Mouse (Mus musculus) stomach, embryonic 14.5 days (tissue): ENCODE measurements at regions not wholly inside any gene's neighbourhood (a gene's known extent, or its start where the extent isn't known, plus 50 kb on each side); places are given as distances from the start of the nearest gene placed in this dataset.

Experiments used
- ATAC-seq: fragments of 200-750 bp; cut with Nextera tagmentation; 2 replicates; pipeline ENCODE4 v1.8.0; 2017; ENCODE audit warnings: low read depth, moderate TSS enrichment; ENCODE audit not compliant: insufficient number of reproducible peaks, insufficient read depth, low FRiP score
- H3K27ac ChIP-seq: fragments of 300-500 bp; sonication (generic); 2 replicates; pipeline ENCODE4 v1.5.1; 2014; ENCODE audit warnings: mild to moderate bottlenecking, low read length, moderate library complexity, mixed read lengths
- H3K27me3 ChIP-seq: fragments of 300-500 bp; sonication (generic); 2 replicates; pipeline ENCODE4 v1.6.1; 2014; ENCODE audit warnings: low read length, control low read depth, mixed read lengths; ENCODE audit not compliant: control insufficient read depth, insufficient read depth
- H3K36me3 ChIP-seq: fragments of 300-500 bp; sonication (generic); 2 replicates; pipeline ENCODE4 v1.6.1; 2014; ENCODE audit warnings: mild to moderate bottlenecking, control low read depth, low read length, moderate library complexity, mixed read lengths; ENCODE audit not compliant: control insufficient read depth, insufficient read depth
- H3K4me1 ChIP-seq: fragments of 300-500 bp; sonication (generic); 2 replicates; pipeline ENCODE4 v1.6.1; 2014; ENCODE audit warnings: low read length, control low read depth, mixed read lengths; ENCODE audit not compliant: control insufficient read depth, insufficient read depth
- H3K4me2 ChIP-seq: fragments of 300-500 bp; sonication (generic); replicated peaks from 2 replicates; pipeline ENCODE4 v1.6.1; 2014; ENCODE audit warnings: low read depth, low read length, control low read depth
- H3K4me3 ChIP-seq: fragments of 300-500 bp; sonication (generic); 2 replicates; pipeline ENCODE4 v1.5.1; 2014; ENCODE audit warnings: low read depth, low read length, control low read depth
- H3K9ac ChIP-seq: fragments of 300-500 bp; sonication (generic); replicated peaks from 2 replicates; pipeline ENCODE4 v1.6.1; 2014; ENCODE audit warnings: low read depth, mild to moderate bottlenecking, control low read depth, low read length, moderate library complexity, mixed read lengths
- H3K9me3 ChIP-seq: fragments of 300-500 bp; sonication (generic); 2 replicates; pipeline ENCODE4 v1.6.1; 2016; ENCODE audit warnings: low read depth, low read length, control low read depth; ENCODE audit not compliant: control insufficient read depth
- WGBS: fragments of 180-500 bp; shearing (Covaris S2); extraction: QIAGEN DNeasy Blood & Tissue Kit; methylation state at CpG from one replicate; pipeline ENCODE4 v1.1.7; 2014; 5-methylcytosine and 5-hydroxymethylcytosine counted together

DNA sequence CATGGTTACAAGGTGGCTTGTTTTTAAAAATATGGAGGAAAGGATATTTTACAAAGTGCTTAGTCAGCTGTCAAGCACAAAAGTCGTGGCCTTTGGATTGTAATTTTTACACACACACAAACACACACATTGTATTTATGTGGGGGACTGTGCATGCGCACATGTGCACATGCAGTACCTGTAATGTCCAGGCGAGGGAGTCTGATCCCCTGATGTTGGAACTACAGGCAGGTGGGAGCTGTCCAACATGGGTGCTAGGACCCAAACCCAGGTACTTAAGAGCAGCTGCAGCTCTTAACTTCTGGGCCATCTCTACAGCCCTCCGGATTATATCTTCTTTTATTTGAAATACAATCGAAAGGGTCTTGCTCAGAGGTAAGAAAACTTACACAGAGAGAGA is 524.7 kb upstream of the 3110018I06Rik start:
- Histone ChIP-seq H3K4me3 (no peak overlapping the region), H3K27ac (no peak overlapping the region), H3K27me3 (no peaks in the 10 kb centered on the region), H3K36me3 (no peaks in the 10 kb centered on the region), H3K9ac (no peak overlapping the region), H3K4me1 (no peaks in the 10 kb centered on the region), H3K9me3 (no peaks in the 10 kb centered on the region), H3K4me2 (no peak overlapping the region)
- WGBS, result 74% methylated on average over 5 of the region's 5 CpGs
- ATAC-seq, result no peak

DNA sequence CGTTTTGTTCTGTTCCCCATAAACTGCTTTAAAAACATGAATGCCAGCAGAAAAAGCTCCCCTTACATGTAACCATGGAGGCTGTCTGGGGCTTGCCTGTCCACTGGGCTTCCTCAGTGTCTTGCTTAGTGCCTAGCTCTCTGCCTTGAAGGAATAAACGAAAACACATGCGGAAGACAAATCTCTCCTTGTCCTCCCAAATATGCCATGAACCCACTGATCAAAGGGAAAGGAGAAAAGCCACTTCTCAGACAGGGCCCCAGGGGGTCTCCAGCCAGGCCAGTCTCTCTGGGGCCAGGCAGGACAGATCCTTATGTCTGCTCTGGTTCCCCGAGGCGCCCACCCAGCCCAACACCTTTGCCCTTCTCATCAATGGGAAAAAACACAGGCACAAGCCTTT is 518.6 kb upstream of the 3110018I06Rik start:
- H3K4me3 ChIP-seq, result no peak overlapping the region
- no peak for ATAC-seq
- no peaks in the 10 kb centered on the region for H3K9me3 ChIP-seq
- H3K4me1 ChIP-seq, result no peaks in the 10 kb centered on the region
- H3K27ac ChIP-seq, result no peak overlapping the region
- no peaks in the 10 kb centered on the region for H3K27me3 ChIP-seq
- H3K9ac ChIP-seq, result no peak overlapping the region
- H3K36me3 ChIP-seq, result no peaks in the 10 kb centered on the region
- 68% methylated on average over 5 of the region's 5 CpGs for WGBS
- no peak overlapping the region for H3K4me2 ChIP-seq

DNA sequence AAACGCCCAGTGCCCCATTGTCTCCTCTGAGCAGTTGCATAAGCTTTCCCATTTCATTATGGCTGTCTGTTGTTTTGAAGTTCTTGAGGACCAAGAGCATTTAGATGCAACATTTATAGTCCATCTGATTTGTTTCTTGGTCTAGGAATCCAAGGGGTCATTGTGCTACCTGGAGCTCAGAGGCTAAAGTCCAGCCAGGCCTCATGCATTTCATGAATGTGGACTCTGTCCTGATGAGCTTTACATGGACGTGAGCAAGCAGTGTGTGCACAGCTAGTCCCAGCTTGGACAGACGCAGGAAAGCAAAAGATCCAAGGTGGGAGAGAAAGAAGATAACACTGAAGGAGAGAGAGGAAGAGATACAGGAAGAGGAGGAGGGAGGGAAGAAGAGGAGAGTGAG is 496.0 kb upstream of the 3110018I06Rik start:
- 67% methylated on average over 3 of the region's 3 CpGs for WGBS

DNA sequence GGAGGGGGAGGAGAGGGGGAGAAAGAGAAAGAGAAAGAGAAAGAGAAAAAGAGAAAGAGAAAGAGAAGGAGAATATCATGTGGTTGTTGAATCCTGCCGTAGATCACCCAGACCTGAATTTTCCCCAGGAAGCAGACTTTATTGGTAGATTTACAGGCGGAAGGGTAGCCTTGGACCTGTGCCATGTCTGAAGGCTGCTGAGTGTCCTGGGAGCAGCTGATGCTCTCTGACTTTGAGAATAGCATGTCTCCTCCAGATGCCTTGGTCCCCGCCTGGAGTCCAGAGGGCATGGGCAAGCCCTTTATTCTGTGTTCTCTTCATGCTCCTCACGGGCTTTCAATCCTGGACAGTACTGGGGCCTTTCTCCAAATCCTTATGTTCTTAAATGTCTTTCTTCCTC is 495.4 kb upstream of the 3110018I06Rik start:
- Histone ChIP-seq H3K4me2 (no peak overlapping the region), H3K9me3 (no peaks in the 10 kb centered on the region), H3K4me3 (no peak overlapping the region), H3K36me3 (no peaks in the 10 kb centered on the region), H3K9ac (no peak overlapping the region), H3K27me3 (no peaks in the 10 kb centered on the region), H3K4me1 (no peaks in the 10 kb centered on the region), H3K27ac (no peak overlapping the region)
- WGBS, result 55% methylated on average over 4 of the region's 4 CpGs
- ATAC-seq, result no peak

More for the DNA sequence above, 496.0 kb upstream of the 3110018I06Rik start:
- Histone ChIP-seq H3K27ac (no peak overlapping the region), H3K4me2 (no peak overlapping the region), H3K4me1 (no peaks in the 10 kb centered on the region), H3K4me3 (no peak overlapping the region), H3K9ac (no peak overlapping the region), H3K9me3 (no peaks in the 10 kb centered on the region), H3K36me3 (no peaks in the 10 kb centered on the region), H3K27me3 (no peaks in the 10 kb centered on the region)
- no peak for ATAC-seq

DNA sequence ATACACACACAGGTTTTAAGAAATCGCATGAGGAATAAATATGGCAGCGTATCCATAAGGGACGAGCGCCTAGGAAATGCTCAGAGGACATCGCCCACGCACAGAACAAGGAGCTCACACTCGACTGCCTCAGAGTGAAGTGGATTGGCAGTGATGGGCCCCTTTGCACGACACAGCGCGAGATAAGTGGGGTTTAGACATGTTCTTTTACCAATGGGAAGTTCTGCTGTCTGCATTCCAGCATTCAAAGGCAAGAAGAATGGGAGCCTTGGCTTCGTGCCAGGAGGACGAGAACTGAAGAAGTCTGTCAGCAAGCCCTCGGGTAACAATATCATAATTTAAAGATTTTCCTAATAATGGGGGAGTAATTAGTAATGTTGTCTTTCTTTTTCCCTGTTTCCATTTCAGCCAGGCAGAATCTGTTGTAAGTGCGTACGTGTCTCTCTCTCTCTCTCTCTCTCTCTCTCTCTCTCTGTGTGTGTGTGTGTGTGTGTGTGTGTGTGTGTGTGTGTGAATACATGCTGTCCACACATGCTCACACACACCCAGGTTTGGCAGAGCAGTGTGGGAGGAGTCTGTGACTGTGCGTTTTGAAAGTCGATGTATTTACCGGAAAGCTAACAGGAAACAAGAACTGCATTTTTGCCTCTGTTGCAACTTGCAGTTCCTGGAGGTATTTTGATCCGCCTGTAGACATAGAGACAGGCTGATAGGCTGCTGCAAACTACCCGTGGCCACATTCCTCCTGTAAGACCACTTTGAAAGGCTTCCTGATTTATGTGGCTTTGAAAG is 477.2 kb upstream of the 3110018I06Rik start:
- H3K9ac ChIP-seq, result no peak overlapping the region
- 43% methylated on average over 20 of the region's 20 CpGs for WGBS
- no peak overlapping the region for H3K27ac ChIP-seq
- no peak overlapping the region for H3K4me3 ChIP-seq
- H3K9me3 ChIP-seq, result no peaks in the 10 kb centered on the region
- H3K4me2 ChIP-seq, result peak overlapping the region; percentile 23; the same call in 1 of the 2 replicates
- H3K27me3 ChIP-seq, result no peaks in the 10 kb centered on the region
- no peaks in the 10 kb centered on the region for H3K4me1 ChIP-seq
- ATAC-seq, result peak; percentile 61; the same call in 1 of the 2 replicates
- no peaks in the 10 kb centered on the region for H3K36me3 ChIP-seq

DNA sequence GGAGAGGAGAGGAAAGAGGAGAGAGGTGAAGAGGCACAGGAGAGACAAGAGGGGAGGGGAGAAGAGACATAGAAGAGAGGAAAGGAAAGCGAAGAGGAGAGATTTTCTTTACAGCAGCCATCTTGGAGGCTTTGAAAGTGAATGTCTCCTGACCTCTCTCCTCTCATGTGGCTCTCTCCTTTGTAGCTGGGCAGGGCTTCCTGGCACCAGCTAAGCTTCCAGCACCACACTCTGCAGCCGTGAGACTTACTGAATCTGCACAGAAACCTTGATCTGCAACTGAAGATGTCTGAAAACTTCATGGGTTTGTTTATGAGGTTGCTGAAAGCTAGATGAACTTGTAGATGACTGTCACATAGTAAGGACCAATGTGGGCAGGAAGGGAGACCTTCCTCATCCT is 471.6 kb upstream of the 3110018I06Rik start:
- Histone ChIP-seq H3K4me3 (no peak overlapping the region), H3K36me3 (no peaks in the 10 kb centered on the region), H3K9ac (no peak overlapping the region), H3K4me2 (no peak overlapping the region), H3K4me1 (no peaks in the 10 kb centered on the region), H3K27ac (no peak overlapping the region), H3K27me3 (no peaks in the 10 kb centered on the region), H3K9me3 (no peaks in the 10 kb centered on the region)
- WGBS, result 60% methylated on average over 2 of the region's 2 CpGs
- ATAC-seq, result no peak

DNA sequence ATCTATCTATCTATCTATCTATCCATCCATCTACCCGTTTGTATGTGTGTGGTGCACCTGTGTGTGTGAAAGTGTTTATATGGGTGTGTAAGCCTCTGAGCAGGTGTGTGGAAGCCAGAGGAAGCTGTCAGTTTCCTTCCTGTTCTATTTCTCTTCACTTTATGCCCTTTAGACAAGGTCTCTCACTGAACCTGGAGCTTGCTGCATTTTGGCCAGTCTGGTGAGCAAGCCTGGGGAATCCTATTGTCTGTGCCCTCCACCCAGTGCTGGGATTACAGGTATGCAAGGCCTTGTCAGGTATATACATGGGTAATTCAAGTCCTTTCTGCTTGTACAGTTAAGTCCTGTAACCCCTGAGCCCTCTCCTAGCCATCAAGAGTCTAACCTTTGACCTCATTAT is 466.6 kb upstream of the 3110018I06Rik start:
- WGBS, result 68% methylated on average over 1 of the region's 1 CpGs
- H3K27ac ChIP-seq, result no peak overlapping the region
- ATAC-seq, result no peak
- H3K36me3 ChIP-seq, result no peaks in the 10 kb centered on the region
- H3K27me3 ChIP-seq, result no peaks in the 10 kb centered on the region
- H3K9ac ChIP-seq, result no peak overlapping the region
- H3K4me1 ChIP-seq, result no peaks in the 10 kb centered on the region
- H3K4me3 ChIP-seq, result no peak overlapping the region
- no peak overlapping the region for H3K4me2 ChIP-seq
- no peaks in the 10 kb centered on the region for H3K9me3 ChIP-seq

DNA sequence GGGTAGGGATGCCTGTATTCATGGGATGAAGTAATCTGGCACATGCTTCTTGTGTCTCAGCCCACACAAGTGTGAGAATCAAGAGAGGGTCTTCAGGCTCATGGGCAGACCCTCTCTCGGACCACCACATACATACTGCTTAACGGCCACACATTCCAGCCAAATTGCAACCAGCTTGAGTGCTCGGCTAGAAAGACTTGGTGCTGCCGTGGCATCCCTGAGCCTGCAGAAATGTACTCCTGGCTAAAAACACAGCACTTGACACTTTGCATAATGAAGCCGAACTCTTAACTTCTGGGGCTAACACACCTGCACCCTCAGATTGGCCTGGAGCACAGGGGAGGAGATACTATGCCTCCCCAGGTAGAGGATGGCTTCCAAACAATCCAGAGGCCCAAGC is 461.6 kb upstream of the 3110018I06Rik start:
- WGBS, result 80% methylated on average over 5 of the region's 5 CpGs
- no peak overlapping the region for H3K4me3 ChIP-seq
- no peaks in the 10 kb centered on the region for H3K27me3 ChIP-seq
- H3K36me3 ChIP-seq, result no peaks in the 10 kb centered on the region
- H3K9me3 ChIP-seq, result no peaks in the 10 kb centered on the region
- H3K4me2 ChIP-seq, result no peak overlapping the region
- no peaks in the 10 kb centered on the region for H3K4me1 ChIP-seq
- no peak overlapping the region for H3K27ac ChIP-seq
- H3K9ac ChIP-seq, result no peak overlapping the region
- no peak for ATAC-seq
